Mouse (Mus musculus) testis, postnatal 14 days (tissue): Measurements from ENCODE around the gene Adgrb3.

Experiments used
- DNase-seq: peaks from one replicate; pipeline ENCODE4 v3.0.0; 2021; ENCODE audit warnings: low spot score

Adgrb3 gene

DNA sequence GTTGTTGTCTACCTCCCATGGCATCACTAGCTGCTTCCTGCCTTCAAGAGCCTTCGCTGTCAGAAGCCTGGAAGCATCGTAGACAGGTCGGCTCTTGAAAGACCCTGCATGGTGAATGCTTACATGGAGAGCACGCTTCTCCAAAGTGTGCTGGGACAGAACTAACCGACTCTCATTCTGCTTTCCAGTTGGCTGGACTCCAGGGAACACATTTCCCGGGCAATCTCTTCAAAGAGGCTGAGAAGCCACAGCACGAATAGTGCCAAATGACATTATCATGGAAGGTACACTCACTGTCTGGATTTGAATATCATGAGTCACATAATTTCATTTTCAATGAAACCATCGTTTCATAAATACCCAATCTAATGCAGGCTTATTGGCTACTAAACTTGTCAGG is 548.0 kb downstream of the Adgrb3 start:
- no peak for DNase-seq

GRCm38 (mm10) chr1:25250562-25250961 is 578.9 kb downstream of the Adgrb3 start:
- no peak for DNase-seq

GRCm38 (mm10) chr1:25242436-25242835 is 587.1 kb downstream of the Adgrb3 start:
- DNase-seq: no peak

GRCm38 (mm10) chr1:25229245-25229750 is 600.2 kb downstream of the Adgrb3 start:
- DNase-seq: no peak

- DNase-seq: peak; percentile 78
Observed at GRCm38 (mm10) chr1:25228381-25229244, 600.9 kb downstream of the Adgrb3 start.

- no peak for DNase-seq
Observed at GRCm38 (mm10) chr1:25227880-25228279, 601.6 kb downstream of the Adgrb3 start.

DNA sequence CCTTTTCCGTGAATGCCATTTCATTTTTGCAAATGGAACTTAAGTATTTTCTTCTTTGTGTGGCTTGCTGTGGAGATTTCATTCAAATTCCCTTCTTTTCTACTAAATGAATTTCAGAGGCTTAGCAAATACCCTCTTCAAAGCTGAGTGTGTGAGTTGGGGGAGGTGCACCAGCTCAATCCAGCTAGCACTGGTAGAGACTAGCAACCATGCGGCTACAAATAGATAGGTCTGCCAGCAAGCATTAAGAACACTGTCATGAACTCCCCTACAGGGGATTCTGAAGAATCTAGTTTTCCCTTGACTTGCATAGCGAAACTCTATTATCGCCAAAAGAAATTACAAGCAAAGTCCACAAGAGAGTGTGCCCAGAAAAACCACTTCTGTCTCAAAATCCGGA is 624.9 kb downstream of the Adgrb3 start:
- no peak for DNase-seq

DNA sequence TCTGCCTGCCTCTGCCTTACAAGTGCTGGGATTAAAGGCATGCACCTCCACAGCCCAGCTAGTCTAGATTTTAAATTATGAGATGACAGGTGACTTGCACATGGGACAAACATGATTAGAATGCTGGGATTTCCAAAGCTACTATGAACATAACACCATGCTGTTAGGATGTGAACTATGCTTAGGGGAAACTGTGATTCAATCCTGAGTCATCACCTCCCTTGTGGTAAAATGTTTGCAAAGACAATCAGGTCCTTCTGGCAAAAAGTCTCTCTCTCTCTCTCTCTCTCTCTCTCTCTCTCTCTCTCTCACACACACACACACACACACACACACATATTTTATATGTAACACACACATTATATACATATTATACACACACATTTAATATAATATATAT is 630.1 kb downstream of the Adgrb3 start:
- no peak for DNase-seq

GRCm38 (mm10) chr1:25191986-25192385 is 637.5 kb downstream of the Adgrb3 start:
- no peak for DNase-seq

DNA sequence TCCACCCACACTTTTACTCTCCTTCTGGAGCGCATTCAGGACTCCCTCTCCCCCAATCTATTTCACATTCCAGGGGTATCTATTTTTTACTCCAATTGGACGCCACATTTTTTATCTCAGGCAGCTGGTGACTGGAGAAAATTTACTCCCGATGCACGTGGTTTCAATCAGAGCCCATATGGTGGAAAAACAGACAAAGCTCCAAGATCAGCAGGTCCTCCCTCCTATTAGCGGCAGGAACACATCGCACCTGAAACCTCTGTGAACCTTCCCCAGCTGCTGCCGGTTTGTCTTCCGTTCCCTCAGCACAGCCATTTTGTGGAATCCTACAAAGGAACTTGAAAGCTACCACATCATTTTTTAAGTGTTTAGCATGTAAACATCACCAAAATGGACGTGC is 640.2 kb downstream of the Adgrb3 start:
- no peak for DNase-seq

GRCm38 (mm10) chr1:25185909-25186308 is 643.6 kb downstream of the Adgrb3 start:
- no peak for DNase-seq

GRCm38 (mm10) chr1:25181881-25182280 is 647.6 kb downstream of the Adgrb3 start:
- no peak for DNase-seq

DNA sequence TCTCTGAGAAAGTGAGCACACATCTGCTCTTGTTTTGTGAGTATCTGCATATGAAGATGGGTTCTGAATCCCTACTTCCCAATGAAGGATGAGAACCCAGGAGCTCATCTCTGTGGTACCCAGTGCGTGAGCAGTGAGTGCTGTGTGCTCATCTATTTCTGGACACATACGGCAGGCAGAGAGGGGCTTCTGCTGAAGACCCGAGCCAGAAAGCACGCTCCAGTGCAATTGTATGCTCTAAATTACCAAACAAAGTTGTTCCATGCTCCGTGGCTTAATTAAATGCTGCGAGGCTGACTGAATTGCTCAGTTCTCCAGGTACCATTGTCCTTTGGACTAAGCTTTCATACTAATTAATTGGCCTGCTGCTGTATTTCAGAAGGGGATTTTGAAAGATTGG is 648.9 kb downstream of the Adgrb3 start:
- no peak for DNase-seq

DNA sequence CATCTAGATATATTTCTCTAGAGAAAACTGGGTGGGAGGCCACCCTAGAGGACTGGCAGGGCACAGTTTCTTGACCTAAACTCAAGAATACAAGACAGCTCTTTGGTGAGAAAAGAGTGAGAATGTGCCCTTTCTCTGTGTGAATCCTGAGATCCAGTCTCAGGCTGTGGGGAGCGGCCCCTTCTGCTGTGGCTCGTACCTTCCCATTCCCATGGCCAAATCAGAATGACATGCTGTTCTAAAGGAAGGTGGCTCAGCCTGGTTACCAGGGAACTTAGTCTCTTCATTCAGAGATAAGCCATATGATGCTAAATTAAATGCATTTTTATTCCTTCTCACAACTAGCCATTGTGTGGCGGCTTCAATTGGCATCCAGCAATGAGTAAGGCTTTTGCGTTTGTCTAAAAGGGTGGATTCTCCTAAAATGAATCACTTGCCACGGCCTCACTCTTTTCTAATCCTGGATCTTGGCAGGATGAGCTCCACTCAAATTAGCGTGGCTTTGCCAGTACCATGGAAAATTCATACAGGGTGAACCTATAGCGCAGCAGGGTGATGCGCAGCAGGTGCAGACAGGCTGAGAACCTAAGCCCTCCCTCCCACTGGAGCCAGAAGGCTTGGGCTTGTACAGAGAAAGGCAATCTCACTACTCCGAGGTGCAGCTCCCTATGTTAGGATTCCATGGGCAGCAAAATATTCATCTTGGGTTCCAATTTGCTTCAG is 649.5 kb downstream of the Adgrb3 start:
- peak; percentile 15 for DNase-seq

DNA sequence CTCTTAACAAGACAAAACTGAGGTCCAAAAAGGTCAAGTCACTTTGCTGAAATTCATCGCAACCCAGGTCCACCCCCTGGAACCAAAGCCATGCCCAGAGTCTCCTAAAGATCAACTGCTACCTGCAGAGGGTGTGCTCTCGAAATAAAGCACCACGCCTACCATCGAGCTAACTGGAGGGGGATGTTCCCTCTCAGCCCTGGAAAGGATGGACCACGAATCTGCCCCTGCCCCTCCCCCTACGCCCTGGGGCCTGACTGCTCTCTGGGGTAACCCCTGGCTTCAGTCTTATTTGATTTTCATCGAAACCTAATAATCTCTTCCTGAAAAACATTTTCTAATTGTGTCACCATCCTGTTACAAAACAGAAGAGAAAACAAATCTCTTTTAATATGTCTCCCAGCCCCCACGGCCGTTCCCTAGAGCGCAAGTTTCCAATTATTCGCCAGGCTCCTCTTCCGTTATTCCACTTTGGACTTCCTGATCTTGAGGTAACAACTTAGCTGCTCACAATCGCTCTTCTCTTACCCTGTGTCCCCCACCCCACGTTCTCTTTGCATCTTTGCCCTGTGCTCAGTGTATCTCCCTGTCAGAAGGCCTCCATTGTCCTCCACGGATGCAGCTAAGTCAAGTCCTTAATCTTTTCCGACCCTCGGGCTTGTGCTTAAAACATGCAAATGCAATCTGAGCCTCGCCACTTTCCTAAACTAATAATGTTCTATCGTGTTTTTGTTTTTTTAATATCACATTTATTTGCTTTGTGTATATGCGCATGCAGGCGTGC is 651.0 kb downstream of the Adgrb3 start:
- DNase-seq: no peak

- DNase-seq: no peak
Observed at GRCm38 (mm10) chr1:25167120-25167519, 662.4 kb downstream of the Adgrb3 start.

- DNase-seq: no peak
Observed at GRCm38 (mm10) chr1:25166036-25166796, 663.3 kb downstream of the Adgrb3 start.

GRCm38 (mm10) chr1:25163561-25163960 is 665.9 kb downstream of the Adgrb3 start:
- DNase-seq: no peak

- peak; percentile 8 for DNase-seq
Observed at GRCm38 (mm10) chr1:25146206-25146605, 683.3 kb downstream of the Adgrb3 start.

DNA sequence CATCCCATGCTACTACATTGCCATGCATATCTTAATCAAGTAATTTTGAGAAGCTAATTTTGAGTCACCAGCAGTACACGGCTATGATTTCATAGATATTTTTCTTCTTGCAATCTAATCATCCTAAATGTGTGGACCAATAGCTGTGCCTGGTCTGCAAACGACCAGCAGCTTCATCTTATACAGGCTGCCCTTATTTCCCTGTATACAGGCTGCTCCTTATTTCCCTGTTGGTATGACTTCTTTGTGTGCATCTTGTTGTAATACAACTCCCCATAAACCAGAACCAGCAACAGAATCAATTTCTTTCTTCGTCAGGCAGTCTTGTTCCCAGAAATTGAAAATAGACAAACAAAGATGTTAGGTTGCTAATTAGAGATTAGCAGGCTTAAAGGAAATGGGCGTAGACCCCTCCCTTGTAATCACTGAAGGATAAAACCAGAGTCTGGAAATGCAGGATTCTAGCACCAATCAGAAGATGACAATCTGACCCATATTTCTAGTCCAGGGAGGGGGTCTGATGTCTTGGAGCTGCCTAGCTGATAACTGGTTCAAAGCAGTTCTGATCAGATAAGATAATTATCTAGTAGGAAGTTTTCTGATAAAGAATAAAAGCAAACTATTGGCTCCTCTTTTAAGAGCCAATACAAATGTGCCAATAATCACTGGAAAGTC is 697.2 kb downstream of the Adgrb3 start:
- DNase-seq: no peak

GRCm38 (mm10) chr1:25115512-25115911 is 714.0 kb downstream of the Adgrb3 start:
- DNase-seq: no peak
